Mouse (Mus musculus): ENCODE measurements around the gene Kmt2b.
A peak's percentile ranks its signal among the peaks of the same experiment; 100 is the strongest.

DNA sequence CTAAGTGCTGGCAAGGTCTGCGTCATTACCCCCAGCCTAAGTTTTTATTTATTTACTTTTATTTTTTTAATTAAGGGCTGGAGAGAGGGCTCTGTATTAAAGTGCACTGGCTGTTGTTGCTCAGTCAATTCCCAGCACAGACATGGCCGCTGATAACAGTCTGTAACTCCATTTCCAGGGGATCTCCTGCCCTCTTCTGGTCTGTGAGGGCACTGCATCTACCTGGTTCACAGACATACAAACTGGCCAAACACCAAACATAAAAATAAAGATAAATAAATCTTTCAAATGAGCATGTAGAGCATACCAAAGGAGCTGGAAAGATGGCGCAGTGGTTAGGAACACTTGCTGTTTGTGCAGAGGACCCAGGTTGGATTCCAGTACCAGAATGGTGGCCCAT, 30.7 kb upstream of the Kmt2b start:
- TF ChIP-seq POLR2AphosphoS2 (IDR thresholded peaks at IDR 0.05; ENCODE audit: low read length) (no peak), CTCF (IDR thresholded peaks at IDR 0.05 in 2 of 3, conservative IDR thresholded peaks at IDR 0.05 in 1 of 3; ENCODE audit: control insufficient read depth in 1 of 3, insufficient read depth in 1 of 3, low read depth in 2 of 3, low read length in 3 of 3, poor library complexity in 1 of 3, severe bottlenecking in 1 of 3) (peak in 2 of 3 experiments; percentile 8 to 23; a peak in 2 of 6 replicates), POLR2A (IDR thresholded peaks at IDR 0.05; ENCODE audit: control insufficient read depth in 1 of 2, insufficient read depth in 1 of 2, low read depth in 1 of 2, low read length in 2 of 2, poor library complexity in 1 of 2) (no peak), GABPA (IDR thresholded peaks at IDR 0.05; ENCODE audit: low read depth, low read length) (no peak), MYB (IDR thresholded peaks at IDR 0.05; ENCODE audit: low read depth, low read length) (no peak), ETS1 (IDR thresholded peaks at IDR 0.05; ENCODE audit: low read depth, low read length) (no peak), EP300 (IDR thresholded peaks at IDR 0.05; ENCODE audit: low read depth in 1 of 2, low read length in 2 of 2) (no peak), ZC3H11A (IDR thresholded peaks at IDR 0.05; ENCODE audit: low read depth, low read length) (no peak), POLR2AphosphoS5 (IDR thresholded peaks at IDR 0.05; ENCODE audit: borderline replicate concordance, low read depth, low read length) (no peak), TCF12 (IDR thresholded peaks at IDR 0.05; ENCODE audit: low read depth, low read length) (no peak), CHD2 (IDR thresholded peaks at IDR 0.05; ENCODE audit: low read length) (no peak), USF1 (IDR thresholded peaks at IDR 0.05; ENCODE audit: low read depth, low read length) (no peak), NELFE (IDR thresholded peaks at IDR 0.05; ENCODE audit: low read depth, low read length) (no peak), ELF1 (IDR thresholded peaks at IDR 0.05; ENCODE audit: low read depth, low read length) (no peak)
